Mouse (Mus musculus): Measurements from ENCODE around the gene Lmnb2. TPM values are rescaled to one million over a fixed set of nuclear protein-coding genes. Genes with fewer than 3 reads are reported as not detected.

Gene Lmnb2
- polyA plus RNA-seq, 1 experiment from 2014 or later: 84.7 TPM

DNA sequence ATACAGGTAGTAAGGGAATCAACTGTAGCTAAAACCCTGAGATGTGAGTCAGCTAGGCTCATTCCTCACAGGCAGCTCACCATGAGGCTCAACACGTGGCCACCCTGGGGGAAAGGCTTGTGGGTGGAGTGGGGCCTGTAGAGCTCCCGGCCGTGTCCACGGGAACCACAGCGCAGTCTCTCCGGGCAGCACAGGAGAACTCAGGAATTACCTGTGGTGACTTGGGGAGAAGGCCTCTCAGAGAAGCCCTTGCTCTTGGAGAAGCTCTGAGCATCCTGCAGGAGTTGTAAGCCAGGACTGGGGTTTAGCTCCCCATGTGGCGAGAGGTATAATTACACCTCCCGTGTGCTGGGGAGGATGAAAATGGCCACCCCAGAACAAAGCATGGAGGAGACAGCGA is 37.5 kb upstream of the Lmnb2 start:
- Histone ChIP-seq H3K9me3 (replicated peaks) (no peaks in the 10 kb centered on the region), H3K36me3 (no peaks in the 10 kb centered on the region), H3K27ac (replicated peaks) (0 out of 2 replicates have a peak overlapping the region, but pooled peaks have one; percentile 63), H3K27me3 (ENCODE audit: low read depth, poor library complexity, severe bottlenecking) (peaks cover 12% of the 10 kb centered on the region; the same call in 1 of the 2 replicates), H3K4me1 (peaks cover 8% of the 10 kb centered on the region), H3K4me3 (no peak overlapping the region)
- 23% methylated on average over 9 of the region's 9 CpGs for WGBS
- peak; percentile 70 for DNase-seq (ENCODE audit: low spot score)

DNA sequence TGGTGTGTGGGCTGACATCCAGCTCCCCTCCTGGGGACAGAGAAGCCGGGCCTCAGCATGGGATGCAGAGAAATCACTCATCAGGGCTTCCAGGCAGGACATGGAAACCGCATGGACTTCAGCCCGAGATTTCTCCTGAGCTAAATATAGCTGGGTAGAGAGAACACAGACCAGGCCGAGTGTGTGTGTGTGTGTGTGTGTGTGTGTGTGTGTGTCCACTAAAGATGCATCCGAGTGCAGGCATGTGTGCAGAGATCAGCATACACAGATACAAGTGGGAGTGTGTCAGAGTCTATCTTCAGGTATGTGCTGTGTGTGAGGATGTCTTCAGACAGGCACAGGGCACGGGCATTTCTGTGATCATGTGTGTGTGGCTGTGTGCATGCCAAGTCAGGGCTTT is 36.8 kb upstream of the Lmnb2 start:
- WGBS: 89% methylated on average over 6 of the region's 6 CpGs
- Histone ChIP-seq H3K27ac (replicated peaks) (no peak overlapping the region), H3K36me3 (no peaks in the 10 kb centered on the region), H3K9me3 (replicated peaks) (no peaks in the 10 kb centered on the region), H3K4me1 (peaks cover 3% of the 10 kb centered on the region; the same call in 1 of the 2 replicates), H3K4me3 (no peak overlapping the region), H3K27me3 (ENCODE audit: low read depth, poor library complexity, severe bottlenecking) (peaks cover 15% of the 10 kb centered on the region; the same call in 1 of the 2 replicates)
- no peak for DNase-seq (ENCODE audit: low spot score)

GRCm38 (mm10) chr10:80954415-80954814 is 36.4 kb upstream of the Lmnb2 start:
- Histone ChIP-seq H3K9me3 (replicated peaks) (no peaks in the 10 kb centered on the region), H3K36me3 (no peaks in the 10 kb centered on the region), H3K4me3 (no peak overlapping the region), H3K4me1 (peaks cover 3% of the 10 kb centered on the region; the same call in 1 of the 2 replicates), H3K27me3 (ENCODE audit: low read depth, poor library complexity, severe bottlenecking) (peaks cover 18% of the 10 kb centered on the region; the same call in 1 of the 2 replicates), H3K27ac (replicated peaks) (no peak overlapping the region)
- 82% methylated on average over 13 of the region's 13 CpGs for WGBS
- DNase-seq (ENCODE audit: low spot score): no peak

DNA sequence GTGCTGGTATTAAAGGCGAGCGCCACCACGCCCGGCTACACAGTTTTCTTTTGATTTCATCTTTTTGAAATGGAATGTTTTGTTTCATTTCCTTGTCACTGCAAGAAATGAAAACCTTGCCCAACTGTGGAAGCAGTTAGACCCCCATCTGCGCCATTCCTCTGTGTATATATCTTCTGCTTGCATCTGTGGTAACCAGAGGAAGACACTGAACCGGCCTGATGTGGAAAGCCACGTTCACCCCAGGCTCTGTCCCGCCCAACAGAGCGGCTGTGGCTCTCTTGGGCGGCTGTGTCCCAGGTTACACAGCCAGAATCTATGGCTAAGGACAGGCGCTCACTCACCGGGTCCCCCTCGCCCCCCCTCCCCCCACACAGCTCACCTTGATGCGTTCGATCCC is 34.4 kb upstream of the Lmnb2 start:
- H3K4me1 ChIP-seq: peaks cover 9% of the 10 kb centered on the region
- H3K27ac ChIP-seq (replicated peaks): no peak overlapping the region
- WGBS: 76% methylated on average over 15 of the region's 15 CpGs
- no peaks in the 10 kb centered on the region for H3K9me3 ChIP-seq (replicated peaks)
- no peaks in the 10 kb centered on the region for H3K36me3 ChIP-seq
- no peak for DNase-seq (ENCODE audit: low spot score)
- H3K27me3 ChIP-seq (ENCODE audit: low read depth, poor library complexity, severe bottlenecking): peaks cover 18% of the 10 kb centered on the region; the same call in 1 of the 2 replicates
- H3K4me3 ChIP-seq: no peak overlapping the region

- 74% methylated on average over 10 of the region's 10 CpGs for WGBS
- Histone ChIP-seq H3K4me3 (no peak overlapping the region), H3K27ac (replicated peaks) (no peak overlapping the region), H3K4me1 (peaks cover 13% of the 10 kb centered on the region), H3K9me3 (replicated peaks) (no peaks in the 10 kb centered on the region), H3K36me3 (no peaks in the 10 kb centered on the region), H3K27me3 (ENCODE audit: low read depth, poor library complexity, severe bottlenecking) (peaks cover 18% of the 10 kb centered on the region; the same call in 1 of the 2 replicates)
- DNase-seq (ENCODE audit: low spot score): no peak
Measured at GRCm38 (mm10) chr10:80951761-80952390, 33.8 kb upstream of the Lmnb2 start.

DNA sequence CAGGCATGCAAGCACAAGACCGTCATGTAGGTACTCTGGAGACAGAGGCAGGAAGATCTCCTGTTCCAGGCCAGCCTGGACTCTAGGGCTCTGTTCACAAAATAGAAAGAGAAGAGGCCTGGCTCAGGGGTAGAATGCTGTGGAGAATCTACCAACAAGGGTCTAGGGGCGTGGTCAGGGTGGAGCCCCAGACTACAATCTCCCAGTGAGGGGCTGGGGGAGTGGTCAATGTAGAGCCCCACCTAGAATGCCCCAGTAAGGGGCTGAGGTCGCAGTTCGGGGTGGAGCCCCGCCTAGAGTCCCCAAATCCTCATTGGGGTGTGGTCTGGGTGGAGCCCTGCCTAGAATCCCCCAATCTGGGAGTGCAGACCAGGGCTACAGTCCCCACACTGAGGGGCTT is 32.3 kb upstream of the Lmnb2 start:
- H3K27me3 ChIP-seq (ENCODE audit: low read depth, poor library complexity, severe bottlenecking): peaks cover 18% of the 10 kb centered on the region; the same call in 1 of the 2 replicates
- H3K9me3 ChIP-seq (replicated peaks): no peaks in the 10 kb centered on the region
- H3K27ac ChIP-seq (replicated peaks): no peak overlapping the region
- no peak for DNase-seq (ENCODE audit: low spot score)
- H3K36me3 ChIP-seq: no peaks in the 10 kb centered on the region
- WGBS: 31% methylated on average over 5 of the region's 5 CpGs
- H3K4me1 ChIP-seq: peaks cover 13% of the 10 kb centered on the region
- no peak overlapping the region for H3K4me3 ChIP-seq

- Histone ChIP-seq H3K36me3 (no peaks in the 10 kb centered on the region), H3K27me3 (ENCODE audit: low read depth, poor library complexity, severe bottlenecking) (peaks cover 18% of the 10 kb centered on the region; the same call in 1 of the 2 replicates), H3K27ac (replicated peaks) (no peak overlapping the region; the same call in 1 of the 2 replicates), H3K4me3 (no peak overlapping the region), H3K4me1 (peaks cover 12% of the 10 kb centered on the region), H3K9me3 (replicated peaks) (no peaks in the 10 kb centered on the region)
- 78% methylated on average over 3 of the region's 3 CpGs for WGBS
- DNase-seq (ENCODE audit: low spot score): no peak
Measured at GRCm38 (mm10) chr10:80949081-80949480, 31.0 kb upstream of the Lmnb2 start.

DNA sequence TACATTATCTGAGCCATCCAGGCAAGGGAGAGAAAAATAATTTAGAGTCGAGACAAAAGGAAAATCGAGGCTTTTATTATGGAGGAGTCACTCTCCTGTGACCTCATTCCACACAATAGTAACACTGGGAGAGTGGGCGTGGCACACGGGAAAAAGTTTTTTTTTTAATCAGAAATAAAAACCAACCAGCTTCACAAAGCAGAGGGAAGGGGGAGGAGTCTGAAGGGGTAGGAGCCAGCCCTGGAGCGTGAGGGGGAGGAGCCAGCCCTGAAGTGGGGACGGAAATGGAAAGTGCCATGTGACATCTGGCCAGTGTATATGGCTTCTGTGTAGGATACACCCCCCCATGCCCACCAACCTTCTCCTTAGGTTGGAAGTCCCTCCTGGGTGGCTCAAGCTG is 30.5 kb upstream of the Lmnb2 start:
- no peak overlapping the region for H3K4me3 ChIP-seq
- no peaks in the 10 kb centered on the region for H3K36me3 ChIP-seq
- no peak overlapping the region for H3K27ac ChIP-seq (replicated peaks)
- H3K27me3 ChIP-seq (ENCODE audit: low read depth, poor library complexity, severe bottlenecking): peaks cover 17% of the 10 kb centered on the region; the same call in 1 of the 2 replicates
- peaks cover 12% of the 10 kb centered on the region for H3K4me1 ChIP-seq
- WGBS: 48% methylated on average over 6 of the region's 6 CpGs
- DNase-seq (ENCODE audit: low spot score): no peak
- no peaks in the 10 kb centered on the region for H3K9me3 ChIP-seq (replicated peaks)

DNA sequence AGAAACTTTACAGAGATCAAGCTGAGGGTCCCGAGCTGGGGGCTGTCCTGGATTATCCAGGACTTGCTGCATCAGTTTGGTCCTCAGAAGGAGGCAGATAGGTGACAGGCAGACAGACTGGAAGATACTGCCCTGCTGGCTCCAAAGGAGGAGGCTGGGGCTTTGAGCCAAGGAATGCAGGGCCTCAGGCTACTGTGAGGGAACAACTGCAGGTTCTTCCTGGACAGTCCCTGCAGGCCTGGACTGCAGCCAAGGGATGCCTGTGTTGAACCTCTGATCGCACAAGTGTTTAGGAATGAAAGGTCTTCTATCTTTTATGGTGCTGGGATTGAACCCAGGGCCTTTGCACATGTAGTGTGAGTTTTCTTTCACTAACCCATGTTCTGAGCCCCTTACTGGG is 29.8 kb upstream of the Lmnb2 start:
- H3K27me3 ChIP-seq (ENCODE audit: low read depth, poor library complexity, severe bottlenecking): peaks cover 10% of the 10 kb centered on the region
- no peaks in the 10 kb centered on the region for H3K36me3 ChIP-seq
- H3K27ac ChIP-seq (replicated peaks): no peak overlapping the region
- H3K4me3 ChIP-seq: no peak overlapping the region
- 80% methylated on average over 2 of the region's 2 CpGs for WGBS
- DNase-seq (ENCODE audit: low spot score): no peak
- no peaks in the 10 kb centered on the region for H3K9me3 ChIP-seq (replicated peaks)
- H3K4me1 ChIP-seq: peaks cover 12% of the 10 kb centered on the region

DNA sequence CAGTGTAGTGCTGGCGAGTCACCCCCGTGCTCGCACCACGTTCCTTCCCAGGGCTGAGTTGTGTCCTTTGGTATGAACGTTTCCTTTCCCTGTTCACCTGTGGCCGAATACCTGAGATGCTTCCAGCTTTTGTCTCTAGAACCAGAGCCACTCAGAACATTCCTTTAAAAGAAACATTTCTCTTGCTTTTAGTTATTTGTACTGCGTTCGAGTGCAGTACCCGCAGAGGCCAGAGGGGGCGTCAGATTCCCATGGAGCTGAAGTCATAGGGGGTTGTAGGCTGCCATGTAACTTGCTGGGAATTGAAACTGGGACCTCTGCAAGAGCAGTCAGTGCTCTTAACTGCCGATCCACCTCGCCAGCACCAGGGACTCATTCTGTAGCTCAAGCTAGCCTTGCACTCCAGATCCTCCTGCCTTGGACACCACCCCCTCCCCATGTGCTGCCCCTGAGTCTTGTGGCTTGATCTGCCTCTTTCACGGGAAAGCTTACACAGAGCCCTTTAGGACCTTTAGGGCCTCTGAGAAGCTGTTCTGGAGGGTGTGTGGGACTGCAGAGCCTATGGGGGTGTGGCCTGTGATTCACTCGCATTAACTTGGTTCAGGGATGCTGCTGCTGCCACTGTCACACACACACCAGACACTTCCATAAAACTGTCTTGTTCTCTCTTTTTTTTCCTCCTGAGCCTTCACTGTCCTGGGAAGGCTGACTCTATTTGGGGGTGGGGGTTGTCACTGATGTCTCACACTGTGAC is 28.8 kb upstream of the Lmnb2 start:
- no peaks in the 10 kb centered on the region for H3K9me3 ChIP-seq (replicated peaks)
- H3K27me3 ChIP-seq (ENCODE audit: low read depth, poor library complexity, severe bottlenecking): peaks cover 9% of the 10 kb centered on the region; the same call in 1 of the 2 replicates
- WGBS: 67% methylated on average over 14 of the region's 14 CpGs
- no peak overlapping the region for H3K4me3 ChIP-seq
- no peak for DNase-seq (ENCODE audit: low spot score)
- H3K27ac ChIP-seq (replicated peaks): no peak overlapping the region; the same call in 1 of the 2 replicates
- peaks cover 12% of the 10 kb centered on the region for H3K4me1 ChIP-seq
- H3K36me3 ChIP-seq: no peaks in the 10 kb centered on the region

GRCm38 (mm10) chr10:80944231-80944630 is 26.2 kb upstream of the Lmnb2 start:
- Histone ChIP-seq H3K36me3 (no peaks in the 10 kb centered on the region), H3K4me1 (peaks cover 34% of the 10 kb centered on the region), H3K9me3 (replicated peaks) (no peaks in the 10 kb centered on the region), H3K27ac (replicated peaks) (no peak overlapping the region), H3K4me3 (no peak overlapping the region), H3K27me3 (ENCODE audit: low read depth, poor library complexity, severe bottlenecking) (peaks cover 29% of the 10 kb centered on the region)
- 91% methylated on average over 5 of the region's 5 CpGs for WGBS
- no peak for DNase-seq (ENCODE audit: low spot score)

DNA sequence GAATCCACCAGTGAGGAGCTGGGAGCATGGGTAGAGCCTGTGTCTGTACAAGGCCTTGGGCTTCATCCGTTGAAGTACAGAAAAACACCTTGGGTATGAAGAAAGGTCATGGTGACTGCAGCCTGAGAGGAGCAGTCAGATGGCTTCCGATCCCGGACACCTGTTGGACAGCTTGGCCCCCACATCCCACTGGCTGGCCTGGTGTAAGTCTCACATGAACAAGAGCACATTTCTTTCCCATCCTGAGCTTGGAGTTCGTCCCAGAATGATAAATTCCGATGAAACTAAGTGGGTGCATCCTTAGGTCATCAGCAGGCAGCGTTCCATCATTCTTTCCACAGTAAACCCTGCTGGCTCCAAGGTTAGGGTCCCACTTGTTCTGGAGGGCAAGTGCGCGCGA is 25.7 kb upstream of the Lmnb2 start:
- Histone ChIP-seq H3K27me3 (ENCODE audit: low read depth, poor library complexity, severe bottlenecking) (peaks cover 34% of the 10 kb centered on the region), H3K9me3 (replicated peaks) (no peaks in the 10 kb centered on the region), H3K27ac (replicated peaks) (no peak overlapping the region), H3K4me1 (peaks cover 36% of the 10 kb centered on the region), H3K36me3 (no peaks in the 10 kb centered on the region), H3K4me3 (no peak overlapping the region)
- DNase-seq (ENCODE audit: low spot score): no peak
- 86% methylated on average over 9 of the region's 9 CpGs for WGBS

- no peak overlapping the region for H3K27ac ChIP-seq (replicated peaks)
- no peak overlapping the region for H3K4me3 ChIP-seq
- peaks cover 42% of the 10 kb centered on the region for H3K27me3 ChIP-seq (ENCODE audit: low read depth, poor library complexity, severe bottlenecking)
- H3K4me1 ChIP-seq: peaks cover 40% of the 10 kb centered on the region
- H3K9me3 ChIP-seq (replicated peaks): no peaks in the 10 kb centered on the region
- 60% methylated on average over 8 of the region's 8 CpGs for WGBS
- no peak for DNase-seq (ENCODE audit: low spot score)
- H3K36me3 ChIP-seq: no peaks in the 10 kb centered on the region
Measured at GRCm38 (mm10) chr10:80942919-80943318, 24.9 kb upstream of the Lmnb2 start.

All from midbrain, embryonic 10.5 days (tissue).